Mouse (Mus musculus) heart, embryonic 11.5 days (tissue): ENCODE results near the gene 4930447C04Rik. TPM values are rescaled to one million over a fixed set of nuclear protein-coding genes. Genes with fewer than 3 reads are reported as not detected.

ENCODE experiments used
- ATAC-seq: fragments of 200-750 bp; cut with Nextera tagmentation; replicated peaks from 2 replicates; pipeline ENCODE4 v1.8.0; 2017; ENCODE audit warnings: moderate library complexity; ENCODE audit not compliant: insufficient number of reproducible peaks, low FRiP score, low TSS enrichment
- H3K27ac ChIP-seq: fragments of 300-500 bp; sonication (generic); 2 replicates; pipeline ENCODE4 v1.5.1; 2014; ENCODE audit warnings: mild to moderate bottlenecking, low read depth, low read length
- H3K27me3 ChIP-seq: fragments of 300-500 bp; sonication (generic); 2 replicates; pipeline ENCODE4 v1.6.1; 2014; ENCODE audit warnings: mild to moderate bottlenecking, low read length, mixed read lengths; ENCODE audit not compliant: control insufficient read depth, insufficient read depth
- H3K36me3 ChIP-seq: fragments of 300-500 bp; sonication (generic); 2 replicates; pipeline ENCODE4 v1.6.1; 2014; ENCODE audit warnings: mild to moderate bottlenecking, low read length, moderate library complexity, mixed read lengths; ENCODE audit not compliant: control insufficient read depth, insufficient read depth
- H3K4me1 ChIP-seq: fragments of 300-500 bp; sonication (generic); 2 replicates; pipeline ENCODE4 v1.6.1; 2014; ENCODE audit warnings: low read length; ENCODE audit not compliant: control insufficient read depth, insufficient read depth
- H3K4me2 ChIP-seq: fragments of 300-500 bp; sonication (generic); 2 replicates; pipeline ENCODE4 v1.6.1; 2014; ENCODE audit warnings: mild to moderate bottlenecking, moderate library complexity
- H3K4me3 ChIP-seq: fragments of 300-500 bp; sonication (generic); 2 replicates; pipeline ENCODE4 v1.5.1; 2014; ENCODE audit warnings: low read depth, low read length
- H3K9ac ChIP-seq: fragments of 300-500 bp; sonication (generic); 2 replicates; pipeline ENCODE4 v1.6.1; 2014; ENCODE audit warnings: mild to moderate bottlenecking, low read depth, low read length, moderate library complexity
- H3K9me3 ChIP-seq: fragments of 300-500 bp; sonication (generic); replicated peaks from 2 replicates; pipeline ENCODE4 v1.6.1; 2016; ENCODE audit warnings: low read length; ENCODE audit not compliant: control insufficient read depth
- WGBS: fragments of 180-500 bp; shearing (Covaris S2); extraction: QIAGEN DNeasy Blood & Tissue Kit; methylation state at CpG from one replicate; pipeline ENCODE4 v1.1.7; 2014; ENCODE audit not compliant: insufficient replicate concordance; 5-methylcytosine and 5-hydroxymethylcytosine counted together
- polyA plus RNA-seq: library from polyadenylated mRNA; unstranded; fragments of >200 nt; fragmentation: Nextera tagmentation; extraction: Ambion mirVana; gene quantifications from 2 replicates; pipeline ENCODE4 v1.2.1, GENCODE M21; 2014

The 4930447C04Rik gene
- polyA plus RNA-seq, 1 experiment from 2014 or later, result 5.0 TPM

- ATAC-seq, result no peak
Observed at GRCm38 (mm10) chr12:72853406-72854076, 87.0 kb downstream of the 4930447C04Rik start.

GRCm38 (mm10) chr12:72852264-72852663, 88.3 kb downstream of the 4930447C04Rik start:
- no peaks in the 10 kb centered on the region for H3K36me3 ChIP-seq
- no peak overlapping the region for H3K4me2 ChIP-seq
- H3K27me3 ChIP-seq, result peaks cover 51% of the 10 kb centered on the region
- H3K4me3 ChIP-seq, result no peak overlapping the region
- no peak for ATAC-seq
- WGBS, result 68% methylated on average over 6 of the region's 6 CpGs
- H3K4me1 ChIP-seq, result 0 out of 2 replicates have a peak, but pooled peaks cover 3% of the 10 kb centered on the region
- no peak overlapping the region for H3K27ac ChIP-seq
- H3K9ac ChIP-seq, result no peak overlapping the region
- H3K9me3 ChIP-seq, result no peaks in the 10 kb centered on the region

More at GRCm38 (mm10) chr12:72853406-72854076, 87.0 kb downstream of the 4930447C04Rik start:
- Histone ChIP-seq H3K9ac (no peak overlapping the region), H3K4me3 (no peak overlapping the region), H3K9me3 (no peaks in the 10 kb centered on the region), H3K4me1 (0 out of 2 replicates have a peak, but pooled peaks cover 3% of the 10 kb centered on the region), H3K27me3 (peaks cover 42% of the 10 kb centered on the region), H3K27ac (no peak overlapping the region), H3K4me2 (no peak overlapping the region), H3K36me3 (no peaks in the 10 kb centered on the region)
- WGBS, result 41% methylated on average over 13 of the region's 13 CpGs

GRCm38 (mm10) chr12:72850146-72850545, 90.4 kb downstream of the 4930447C04Rik start:
- Histone ChIP-seq H3K4me3 (no peak overlapping the region), H3K27ac (no peak overlapping the region), H3K36me3 (no peaks in the 10 kb centered on the region), H3K4me2 (no peak overlapping the region), H3K4me1 (0 out of 2 replicates have a peak, but pooled peaks cover 3% of the 10 kb centered on the region), H3K9me3 (no peaks in the 10 kb centered on the region), H3K9ac (no peak overlapping the region), H3K27me3 (peaks cover 42% of the 10 kb centered on the region)
- no peak for ATAC-seq
- 51% methylated on average over 9 of the region's 9 CpGs for WGBS

GRCm38 (mm10) chr12:72847725-72848124, 92.8 kb downstream of the 4930447C04Rik start:
- Histone ChIP-seq H3K9ac (no peak overlapping the region), H3K27ac (no peak overlapping the region), H3K4me2 (no peak overlapping the region), H3K4me3 (no peak overlapping the region), H3K36me3 (no peaks in the 10 kb centered on the region), H3K27me3 (peaks cover 26% of the 10 kb centered on the region), H3K9me3 (no peaks in the 10 kb centered on the region), H3K4me1 (no peaks in the 10 kb centered on the region)
- ATAC-seq, result no peak
- WGBS, result 29% methylated on average over 7 of the region's 7 CpGs

GRCm38 (mm10) chr12:72845946-72846345, 94.6 kb downstream of the 4930447C04Rik start:
- H3K27ac ChIP-seq, result no peak overlapping the region
- H3K4me2 ChIP-seq, result no peak overlapping the region
- no peaks in the 10 kb centered on the region for H3K36me3 ChIP-seq
- ATAC-seq, result no peak
- WGBS, result 36% methylated on average over 10 of the region's 10 CpGs
- H3K9ac ChIP-seq, result no peak overlapping the region
- no peak overlapping the region for H3K4me3 ChIP-seq
- H3K4me1 ChIP-seq, result no peaks in the 10 kb centered on the region
- H3K9me3 ChIP-seq, result no peaks in the 10 kb centered on the region
- H3K27me3 ChIP-seq, result peaks cover 20% of the 10 kb centered on the region

GRCm38 (mm10) chr12:72843973-72844620, 96.5 kb downstream of the 4930447C04Rik start:
- Histone ChIP-seq H3K27me3 (peaks cover 18% of the 10 kb centered on the region), H3K4me1 (no peaks in the 10 kb centered on the region), H3K4me3 (0 out of 2 replicates have a peak overlapping the region, but pooled peaks have one; percentile 2), H3K36me3 (no peaks in the 10 kb centered on the region), H3K9me3 (no peaks in the 10 kb centered on the region), H3K27ac (peak overlapping the region; percentile 38; the same call in 1 of the 2 replicates), H3K4me2 (peak overlapping the region; percentile 57), H3K9ac (peak overlapping the region; percentile 54; the same call in 1 of the 2 replicates)
- ATAC-seq, result peak; percentile 87
- WGBS, result 20% methylated on average over 12 of the region's 12 CpGs

GRCm38 (mm10) chr12:72843555-72843954, 97.0 kb downstream of the 4930447C04Rik start:
- Histone ChIP-seq H3K4me3 (no peak overlapping the region), H3K9me3 (no peaks in the 10 kb centered on the region), H3K27me3 (peaks cover 17% of the 10 kb centered on the region), H3K36me3 (no peaks in the 10 kb centered on the region), H3K4me1 (no peaks in the 10 kb centered on the region), H3K27ac (peak overlapping the region; percentile 38; the same call in 1 of the 2 replicates), H3K9ac (no peak overlapping the region), H3K4me2 (peak overlapping the region; percentile 57; the same call in 1 of the 2 replicates)
- ATAC-seq, result no peak
- 76% methylated on average over 4 of the region's 4 CpGs for WGBS

GRCm38 (mm10) chr12:72843135-72843534, 97.4 kb downstream of the 4930447C04Rik start:
- H3K36me3 ChIP-seq, result no peaks in the 10 kb centered on the region
- no peak overlapping the region for H3K9ac ChIP-seq
- peaks cover 13% of the 10 kb centered on the region for H3K27me3 ChIP-seq
- H3K4me2 ChIP-seq, result no peak overlapping the region
- no peaks in the 10 kb centered on the region for H3K4me1 ChIP-seq
- H3K4me3 ChIP-seq, result no peak overlapping the region
- no peaks in the 10 kb centered on the region for H3K9me3 ChIP-seq
- H3K27ac ChIP-seq, result no peak overlapping the region
- WGBS, result 91% methylated on average over 4 of the region's 4 CpGs
- ATAC-seq, result no peak
